Mouse (Mus musculus): ENCODE data around the gene Cmip. TPM values are rescaled to one million over a fixed set of nuclear protein-coding genes. Genes with fewer than 3 reads are reported as not detected.
A peak's percentile ranks its signal among the peaks of the same experiment; 100 is the strongest.

Cmip gene
- polyA plus RNA-seq, 1 experiment from 2014 or later = 9.8 TPM

DNA sequence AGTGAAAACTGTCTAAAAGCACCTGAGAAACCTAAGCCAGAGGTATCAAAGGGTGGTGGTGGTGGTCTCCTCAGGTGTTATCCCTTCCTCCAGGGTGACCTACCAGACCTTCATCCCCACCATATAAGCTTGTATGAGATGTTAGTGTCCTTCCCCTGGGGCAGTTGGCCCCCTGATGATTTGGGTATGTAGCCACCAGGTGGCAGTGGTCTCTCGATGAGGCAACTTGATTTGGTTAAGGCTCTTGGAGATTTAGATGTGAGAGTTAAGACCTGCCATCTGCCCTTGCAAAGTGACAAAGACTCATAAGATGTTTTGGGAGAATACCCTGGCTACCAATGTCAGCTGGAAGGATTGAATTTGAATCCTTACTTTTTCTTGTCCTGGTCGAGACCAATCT, 129.3 kb downstream of the Cmip start:
- WGBS = 77% methylated on average over 2 of the region's 2 CpGs
- DNase-seq (ENCODE audit: low spot score) = no peak

GRCm38 (mm10) chr8:117387642-117388041, 130.8 kb downstream of the Cmip start:
- DNase-seq (ENCODE audit: low spot score) = no peak
- Histone ChIP-seq H3K36me3 (replicated peaks) (peaks cover 34% of the 10 kb centered on the region), H3K27me3 (replicated peaks; ENCODE audit: low read depth, poor library complexity, severe bottlenecking) (no peaks in the 10 kb centered on the region), H3K4me1 (peaks cover 16% of the 10 kb centered on the region; the same call in 1 of the 2 replicates), H3K9me3 (peaks cover 4% of the 10 kb centered on the region; the same call in 1 of the 2 replicates), H3K4me3 (no peak overlapping the region), H3K27ac (replicated peaks) (no peak overlapping the region)
- WGBS = 64% methylated on average over 10 of the region's 10 CpGs

More for the DNA sequence above, 129.3 kb downstream of the Cmip start:
- H3K4me3 ChIP-seq = no peak overlapping the region
- peaks cover 48% of the 10 kb centered on the region for H3K36me3 ChIP-seq (replicated peaks)
- peaks cover 4% of the 10 kb centered on the region; the same call in 1 of the 2 replicates for H3K9me3 ChIP-seq
- H3K27me3 ChIP-seq (replicated peaks; ENCODE audit: low read depth, poor library complexity, severe bottlenecking) = no peaks in the 10 kb centered on the region
- H3K27ac ChIP-seq (replicated peaks) = no peak overlapping the region
- H3K4me1 ChIP-seq = peaks cover 14% of the 10 kb centered on the region; the same call in 1 of the 2 replicates

DNA sequence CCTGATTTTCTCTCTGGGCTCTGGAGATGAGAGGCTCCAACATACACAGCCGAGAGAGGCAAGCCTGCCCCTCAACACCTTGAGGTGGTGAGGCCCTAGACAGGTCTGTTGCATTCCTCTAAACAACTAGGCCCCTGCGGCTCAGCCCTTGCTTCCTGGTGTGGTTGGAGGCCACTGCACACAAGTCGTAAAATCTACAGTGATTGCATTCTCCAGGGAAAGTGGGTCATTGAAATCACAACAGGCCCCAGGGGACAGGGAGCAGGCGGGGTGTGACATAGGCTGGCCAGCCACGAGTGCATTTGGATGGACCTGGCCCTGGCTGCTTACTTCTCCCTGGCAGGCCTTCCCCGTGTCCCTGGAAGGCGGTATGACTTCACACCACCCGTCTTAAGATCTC, 131.5 kb downstream of the Cmip start:
- H3K27ac ChIP-seq (replicated peaks) = no peak overlapping the region
- peaks cover 33% of the 10 kb centered on the region for H3K36me3 ChIP-seq (replicated peaks)
- peaks cover 4% of the 10 kb centered on the region; the same call in 1 of the 2 replicates for H3K9me3 ChIP-seq
- 79% methylated on average over 8 of the region's 8 CpGs for whole genome bisulfite sequencing
- H3K4me3 ChIP-seq = no peak overlapping the region
- H3K4me1 ChIP-seq = peaks cover 16% of the 10 kb centered on the region; the same call in 1 of the 2 replicates
- DNase-seq (ENCODE audit: low spot score) = no peak
- no peaks in the 10 kb centered on the region for H3K27me3 ChIP-seq (replicated peaks; ENCODE audit: low read depth, poor library complexity, severe bottlenecking)

- Histone ChIP-seq H3K9me3 (no peaks in the 10 kb centered on the region), H3K36me3 (replicated peaks) (peaks cover 33% of the 10 kb centered on the region), H3K27ac (replicated peaks) (no peak overlapping the region), H3K4me3 (no peak overlapping the region), H3K27me3 (replicated peaks; ENCODE audit: low read depth, poor library complexity, severe bottlenecking) (no peaks in the 10 kb centered on the region), H3K4me1 (peaks cover 18% of the 10 kb centered on the region)
- no peak for DNase-seq (ENCODE audit: low spot score)
- WGBS = 84% methylated on average over 6 of the region's 6 CpGs
Observed at GRCm38 (mm10) chr8:117393853-117394252, 137.0 kb downstream of the Cmip start.

DNA sequence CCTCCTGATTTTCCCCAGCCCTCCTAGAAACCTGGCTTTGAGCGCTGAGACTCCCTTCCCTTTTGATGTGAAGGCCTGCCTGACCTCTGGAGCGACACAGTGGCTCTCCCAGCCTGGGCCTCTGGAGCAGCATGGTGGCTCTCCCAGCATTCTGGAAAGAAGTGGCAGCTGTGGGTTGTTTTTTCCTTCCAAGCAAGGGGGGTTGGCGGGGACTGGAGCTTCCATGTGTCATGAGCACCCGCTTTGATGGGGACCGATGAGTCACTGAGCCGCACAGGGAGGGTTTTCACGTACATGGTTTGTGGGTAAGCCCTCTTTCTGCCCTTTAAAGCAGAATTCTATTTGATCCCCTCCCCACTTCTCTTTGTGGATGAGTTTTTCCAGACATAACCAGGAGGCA, 138.2 kb downstream of the Cmip start:
- Histone ChIP-seq H3K4me3 (no peak overlapping the region), H3K27ac (replicated peaks) (no peak overlapping the region), H3K9me3 (no peaks in the 10 kb centered on the region)

DNA sequence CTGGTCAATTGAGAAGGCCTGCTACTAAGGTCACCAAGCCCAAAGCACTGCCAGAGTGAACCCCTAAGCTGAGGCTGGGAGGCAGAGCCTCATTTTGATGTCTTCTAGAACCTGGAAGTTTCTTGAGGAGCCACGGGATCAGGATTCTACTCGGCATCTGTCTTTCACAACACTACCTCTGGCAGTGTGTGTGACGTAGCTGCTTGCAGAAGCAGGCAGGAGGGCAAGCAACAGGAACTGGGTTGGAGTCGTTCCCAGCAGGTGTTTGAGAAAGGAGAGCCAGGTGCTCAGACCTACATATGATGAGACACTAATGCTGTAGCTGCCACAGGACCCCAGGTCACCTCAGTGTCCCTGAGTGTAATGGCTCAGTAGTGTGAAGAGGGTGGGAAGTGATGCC, 140.0 kb downstream of the Cmip start:
- H3K36me3 ChIP-seq (replicated peaks) = peaks cover 40% of the 10 kb centered on the region
- no peak overlapping the region for H3K4me3 ChIP-seq
- H3K9me3 ChIP-seq = no peaks in the 10 kb centered on the region
- H3K4me1 ChIP-seq = peaks cover 17% of the 10 kb centered on the region
- H3K27me3 ChIP-seq (replicated peaks; ENCODE audit: low read depth, poor library complexity, severe bottlenecking) = no peaks in the 10 kb centered on the region
- H3K27ac ChIP-seq (replicated peaks) = no peak overlapping the region
- DNase-seq (ENCODE audit: low spot score) = no peak
- 95% methylated on average over 4 of the region's 4 CpGs for WGBS

More for the DNA sequence above, 138.2 kb downstream of the Cmip start:
- H3K4me1 ChIP-seq = peaks cover 21% of the 10 kb centered on the region
- DNase-seq (ENCODE audit: low spot score) = no peak
- H3K27me3 ChIP-seq (replicated peaks; ENCODE audit: low read depth, poor library complexity, severe bottlenecking) = no peaks in the 10 kb centered on the region
- 84% methylated on average over 7 of the region's 7 CpGs for WGBS
- H3K36me3 ChIP-seq (replicated peaks) = peaks cover 33% of the 10 kb centered on the region

DNA sequence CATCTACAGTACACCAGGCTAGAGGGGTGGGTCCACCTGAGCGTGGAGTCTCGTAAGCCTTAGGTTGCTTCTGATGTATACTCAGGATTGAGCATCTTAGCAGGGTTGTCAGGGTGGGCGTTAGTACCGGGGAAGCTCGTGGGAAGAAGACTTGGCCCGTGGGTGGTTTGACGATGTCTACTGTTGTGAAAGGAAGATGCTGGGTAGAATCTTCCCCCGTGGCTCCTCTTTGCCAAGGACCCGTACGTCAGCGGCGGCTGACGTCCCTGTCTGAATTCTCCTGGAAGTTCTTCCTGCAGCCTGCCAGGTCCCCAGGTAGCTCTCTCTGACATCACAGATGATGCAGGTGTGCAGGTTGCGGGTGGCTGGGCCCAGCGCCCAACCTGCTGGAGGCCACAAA, 140.9 kb downstream of the Cmip start:
- Histone ChIP-seq H3K4me3 (no peak overlapping the region), H3K36me3 (replicated peaks) (peaks cover 40% of the 10 kb centered on the region), H3K4me1 (peaks cover 25% of the 10 kb centered on the region), H3K27ac (replicated peaks) (0 out of 2 replicates have a peak overlapping the region, but pooled peaks have one; percentile 30), H3K27me3 (replicated peaks; ENCODE audit: low read depth, poor library complexity, severe bottlenecking) (no peaks in the 10 kb centered on the region), H3K9me3 (no peaks in the 10 kb centered on the region)
- no peak for DNase-seq (ENCODE audit: low spot score)
- WGBS = 96% methylated on average over 15 of the region's 15 CpGs

- no peak overlapping the region for H3K27ac ChIP-seq (replicated peaks)
- no peak for DNase-seq (ENCODE audit: low spot score)
- H3K4me3 ChIP-seq = no peak overlapping the region
- peaks cover 40% of the 10 kb centered on the region for H3K4me1 ChIP-seq
- no peaks in the 10 kb centered on the region for H3K27me3 ChIP-seq (replicated peaks; ENCODE audit: low read depth, poor library complexity, severe bottlenecking)
- 87% methylated on average over 8 of the region's 8 CpGs for WGBS
- peaks cover 38% of the 10 kb centered on the region for H3K36me3 ChIP-seq (replicated peaks)
- no peaks in the 10 kb centered on the region for H3K9me3 ChIP-seq
Observed at GRCm38 (mm10) chr8:117399229-117399628, 142.4 kb downstream of the Cmip start.

GRCm38 (mm10) chr8:117400820-117401219, 144.0 kb downstream of the Cmip start:
- DNase-seq (ENCODE audit: low spot score) = no peak
- Histone ChIP-seq H3K27ac (replicated peaks) (no peak overlapping the region), H3K4me1 (peaks cover 44% of the 10 kb centered on the region), H3K9me3 (no peaks in the 10 kb centered on the region), H3K36me3 (replicated peaks) (peaks cover 29% of the 10 kb centered on the region), H3K4me3 (no peak overlapping the region), H3K27me3 (replicated peaks; ENCODE audit: low read depth, poor library complexity, severe bottlenecking) (no peaks in the 10 kb centered on the region)
- WGBS = 93% methylated on average over 6 of the region's 6 CpGs

- Histone ChIP-seq H3K36me3 (replicated peaks) (peaks cover 18% of the 10 kb centered on the region), H3K27ac (replicated peaks) (no peak overlapping the region), H3K27me3 (replicated peaks; ENCODE audit: low read depth, poor library complexity, severe bottlenecking) (no peaks in the 10 kb centered on the region), H3K4me1 (peaks cover 44% of the 10 kb centered on the region), H3K4me3 (no peak overlapping the region), H3K9me3 (no peaks in the 10 kb centered on the region)
- DNase-seq (ENCODE audit: low spot score) = no peak
- 77% methylated on average over 14 of the region's 14 CpGs for WGBS
Observed at GRCm38 (mm10) chr8:117401880-117402279, 145.0 kb downstream of the Cmip start.

- DNase-seq (ENCODE audit: low spot score) = peak; percentile 43
- Histone ChIP-seq H3K4me3 (no peak overlapping the region; the same call in 1 of the 2 replicates), H3K9me3 (no peaks in the 10 kb centered on the region), H3K4me1 (peaks cover 50% of the 10 kb centered on the region), H3K27me3 (replicated peaks; ENCODE audit: low read depth, poor library complexity, severe bottlenecking) (no peaks in the 10 kb centered on the region), H3K36me3 (replicated peaks) (peaks cover 8% of the 10 kb centered on the region; the same call in 1 of the 2 replicates), H3K27ac (replicated peaks) (peak overlapping the region; percentile 59)
- 55% methylated on average over 9 of the region's 9 CpGs for WGBS
Observed at GRCm38 (mm10) chr8:117402911-117403704, 146.2 kb downstream of the Cmip start.

DNA sequence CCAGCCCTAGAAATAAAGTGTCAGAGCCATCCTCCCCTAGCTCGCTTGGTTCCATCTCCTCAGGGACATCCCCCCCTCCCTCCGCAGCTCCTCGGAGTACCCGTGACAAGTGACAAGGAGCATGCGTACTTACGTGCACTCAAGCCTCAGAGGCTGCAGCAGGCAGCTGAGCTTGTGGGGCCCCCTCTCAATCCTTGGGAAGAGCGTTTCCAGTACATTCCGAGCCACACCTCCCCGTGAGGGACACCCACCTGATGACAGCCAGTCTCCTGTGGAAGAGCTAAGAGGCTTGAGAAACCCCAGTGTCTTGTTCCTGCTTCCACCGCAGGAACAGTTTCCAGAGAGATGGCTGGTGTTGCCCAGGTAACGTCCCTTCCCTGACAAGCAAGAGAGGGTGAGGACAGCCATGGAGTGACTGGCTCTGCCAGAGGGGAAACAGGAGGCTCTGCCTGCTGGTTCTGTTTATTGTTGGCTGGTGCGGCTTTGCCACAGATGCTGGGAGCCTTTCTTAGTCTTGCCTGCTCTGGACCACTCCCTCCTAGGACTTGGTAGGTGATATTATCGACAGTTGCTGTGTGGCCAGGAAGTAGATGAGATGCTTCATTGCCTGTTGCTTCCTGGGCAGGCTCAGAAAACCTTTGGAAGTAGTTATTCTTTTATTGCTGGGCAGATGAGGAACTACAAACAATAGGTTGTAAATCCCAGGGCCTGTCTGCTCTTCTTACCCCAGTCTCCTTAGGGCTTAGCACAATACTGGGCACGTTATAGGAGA, 147.0 kb downstream of the Cmip start:
- H3K36me3 ChIP-seq (replicated peaks) = peaks cover 8% of the 10 kb centered on the region; the same call in 1 of the 2 replicates
- H3K4me1 ChIP-seq = peaks cover 54% of the 10 kb centered on the region
- peak; percentile 31 for DNase-seq (ENCODE audit: low spot score)
- peak overlapping the region; percentile 59 for H3K27ac ChIP-seq (replicated peaks)
- WGBS = 64% methylated on average over 14 of the region's 14 CpGs
- H3K4me3 ChIP-seq = no peak overlapping the region; the same call in 1 of the 2 replicates
- no peaks in the 10 kb centered on the region for H3K9me3 ChIP-seq
- H3K27me3 ChIP-seq (replicated peaks; ENCODE audit: low read depth, poor library complexity, severe bottlenecking) = no peaks in the 10 kb centered on the region

All from embryonic facial prominence, embryonic 10.5 days (tissue).